Comparison of ENCODE assay signal across 10 mouse cellular contexts in genomic region chr5:31289626-31290230, GRCm38 (mm10). TPM values are rescaled to one million over a fixed set of nuclear protein-coding genes. Genes with fewer than 3 reads are reported as not detected.
DNase-seq lines count a peak whose midpoint lies in the region; ATAC-seq and TF ChIP-seq lines count a peak whose summit lies in the region.
"Had no signal": no experiment of that assay in that cellular context is flagged by ENCODE, and none has a peak within 500 bp of the region (broad histone marks: within the 10 kb centered on the region; RNA-seq: fewer than 3 reads in every experiment).

No protein-coding gene starts in this region.

- no peak for TF ChIP-seq EP300 in stomach, postnatal 0 days (optimal IDR thresholded peaks at IDR 0.05)

- H3K27ac ChIP-seq in forebrain, embryonic 10.5 days: 0 out of 2 replicates have a peak overlapping the region, but pooled peaks have one; percentile 86
- no peak overlapping the region for H3K27ac ChIP-seq in forebrain, embryonic 11.5 days (ENCODE audit: low read depth, low read length)
- H3K27ac ChIP-seq in testis, adult 2 months (ENCODE audit: control insufficient read depth, insufficient read depth, low read depth, low read length): no peak overlapping the region
- H3K27ac ChIP-seq in liver, embryonic 13.5 days: peak overlapping the region; percentile 43; the same call in 1 of the 2 replicates
- no peak overlapping the region for H3K27ac ChIP-seq in stomach, postnatal 0 days (replicated peaks)

- ATAC-seq in forebrain, embryonic 11.5 days (replicated peaks; ENCODE audit: low FRiP score): no peak
- no peak for ATAC-seq in liver, embryonic 13.5 days (ENCODE audit: low read depth)
- ATAC-seq in stomach, postnatal 0 days (ENCODE audit: low FRiP score, low TSS enrichment): no peak

- H3K27me3 ChIP-seq in forebrain, embryonic 10.5 days (ENCODE audit: poor library complexity, severe bottlenecking): no peaks in the 10 kb centered on the region
- H3K27me3 ChIP-seq in forebrain, embryonic 11.5 days (ENCODE audit: control insufficient read depth, insufficient read depth, low read length): no peaks in the 10 kb centered on the region
- H3K27me3 ChIP-seq in testis, adult 2 months (ENCODE audit: control insufficient read depth, insufficient read depth, low read length): no peaks in the 10 kb centered on the region
- H3K27me3 ChIP-seq in liver, embryonic 13.5 days: peaks cover 12% of the 10 kb centered on the region
- no peaks in the 10 kb centered on the region for H3K27me3 ChIP-seq in stomach, postnatal 0 days (ENCODE audit: control insufficient read depth, insufficient read depth, low read length)

- 86% methylated on average over 3 of the region's 3 CpGs for WGBS in forebrain, embryonic 10.5 days
- WGBS in forebrain, embryonic 11.5 days: 85% methylated on average over 3 of the region's 3 CpGs
- WGBS in liver, embryonic 13.5 days (ENCODE audit: insufficient replicate concordance): 36% methylated on average over 3 of the region's 3 CpGs
- WGBS in stomach, postnatal 0 days: 70% methylated on average over 3 of the region's 3 CpGs

- peaks cover 38% of the 10 kb centered on the region for H3K4me1 ChIP-seq in forebrain, embryonic 10.5 days
- H3K4me1 ChIP-seq in forebrain, embryonic 11.5 days (replicated peaks; ENCODE audit: control insufficient read depth, insufficient read depth, low read length): peaks cover 13% of the 10 kb centered on the region; the same call in 1 of the 2 replicates
- peaks cover 9% of the 10 kb centered on the region for H3K4me1 ChIP-seq in testis, adult 2 months (ENCODE audit: control insufficient read depth, insufficient read depth, low read length)
- H3K4me1 ChIP-seq in liver, embryonic 13.5 days (replicated peaks): peaks cover 30% of the 10 kb centered on the region
- no peaks in the 10 kb centered on the region for H3K4me1 ChIP-seq in stomach, postnatal 0 days (replicated peaks; ENCODE audit: control insufficient read depth, insufficient read depth)

- H3K4me3 ChIP-seq in forebrain, embryonic 10.5 days: peak overlapping the region; percentile 63
- no peak overlapping the region for H3K4me3 ChIP-seq in forebrain, embryonic 11.5 days (ENCODE audit: low read depth, low read length)
- peak overlapping the region; percentile 83 for H3K4me3 ChIP-seq in testis, adult 2 months (ENCODE audit: control insufficient read depth, low read depth, low read length)
- H3K4me3 ChIP-seq in liver, embryonic 13.5 days (replicated peaks): no peak overlapping the region
- H3K4me3 ChIP-seq in stomach, postnatal 0 days (ENCODE audit: low read depth, low read length): no peak overlapping the region

- no peak overlapping the region; the same call in 1 of the 2 replicates for H3K4me2 ChIP-seq in forebrain, embryonic 11.5 days (ENCODE audit: low read depth, low read length, severe bottlenecking)
- peak overlapping the region; percentile 86 for H3K4me2 ChIP-seq in liver, embryonic 13.5 days
- H3K4me2 ChIP-seq in stomach, postnatal 0 days (replicated peaks; ENCODE audit: low read depth): peak overlapping the region; percentile 69; the same call in 1 of the 2 replicates

- H3K9me3 ChIP-seq in forebrain, embryonic 10.5 days: no peaks in the 10 kb centered on the region
- no peaks in the 10 kb centered on the region for H3K9me3 ChIP-seq in forebrain, embryonic 11.5 days (ENCODE audit: control insufficient read depth, low read length)
- H3K9me3 ChIP-seq in liver, embryonic 13.5 days (replicated peaks): no peaks in the 10 kb centered on the region
- no peaks in the 10 kb centered on the region for H3K9me3 ChIP-seq in stomach, postnatal 0 days (ENCODE audit: control insufficient read depth, low read length)

- no peak for TF ChIP-seq POLR2A in testis, adult 2 months (IDR thresholded peaks at IDR 0.05; ENCODE audit: control insufficient read depth, low read depth, low read length)

- DNase-seq in forebrain, embryonic 10.5 days (ENCODE audit: extremely low spot score, low spot score): no peak
- DNase-seq in forebrain, embryonic 11.5 days (ENCODE audit: low spot score): no peak
- no peak for DNase-seq in testis, postnatal 14 days (ENCODE audit: low spot score)
- DNase-seq in liver, embryonic 13.5 days: no peak
- DNase-seq in stomach, postnatal 0 days (ENCODE audit: low spot score): no peak
- DNase-seq in layer of hippocampus, adult 18-20 months (ENCODE audit: low spot score in 2 of 2): no peak
- DNase-seq in natural killer cell, adult 2 months (ENCODE audit: low spot score in 2 of 2): no peak
- DNase-seq: gastrocnemius, postnatal 25 days had no signal

- no peak for TF ChIP-seq CTCF in testis, adult 2 months (IDR thresholded peaks at IDR 0.05; ENCODE audit: control insufficient read depth, insufficient read depth, insufficient replicate concordance, low read depth, low read length)
- TF ChIP-seq CTCF in stomach, postnatal 0 days (IDR thresholded peaks at IDR 0.05; ENCODE audit: low read depth): no peak

- peaks cover 47% of the 10 kb centered on the region for H3K36me3 ChIP-seq in forebrain, embryonic 10.5 days (replicated peaks)
- peaks cover 3% of the 10 kb centered on the region; the same call in 1 of the 2 replicates for H3K36me3 ChIP-seq in forebrain, embryonic 11.5 days (ENCODE audit: control insufficient read depth, insufficient read depth, low read length)
- peaks cover 2% of the 10 kb centered on the region for H3K36me3 ChIP-seq in testis, adult 2 months (ENCODE audit: control insufficient read depth, insufficient read depth, low read length)
- H3K36me3 ChIP-seq in liver, embryonic 13.5 days: peaks cover 7% of the 10 kb centered on the region; the same call in 1 of the 2 replicates
- peaks cover 12% of the 10 kb centered on the region for H3K36me3 ChIP-seq in stomach, postnatal 0 days (ENCODE audit: control insufficient read depth, insufficient read depth, low read length)

- no peak overlapping the region for H3K9ac ChIP-seq in forebrain, embryonic 11.5 days (ENCODE audit: low read length)
- H3K9ac ChIP-seq in liver, embryonic 13.5 days: peak overlapping the region; percentile 73; the same call in 1 of the 2 replicates
- H3K9ac ChIP-seq in stomach, postnatal 0 days (ENCODE audit: low read length): no peak overlapping the region

RNA-seq across cellular contexts. Expression of gene Ift172, which starts 1.2 kb away (rescaled TPM):
- polyA plus RNA-seq in forebrain, embryonic 10.5 days (2016; fragmentation: Nextera tagmentation; extraction: Ambion mirVana): 37.1 and 37.2 TPM in 2 replicates
- 42.6 and 50.4 TPM in 2 replicates for polyA plus RNA-seq in forebrain, embryonic 11.5 days (2014; fragmentation: Nextera tagmentation; extraction: Ambion mirVana)
- 439 and 454 TPM in 2 replicates for polyA plus RNA-seq in testis, adult 2 months (2012; rRNA removed)
- 4.4 and 6.7 TPM in 2 replicates for polyA plus RNA-seq in liver, embryonic 13.5 days (2015; fragmentation: Nextera tagmentation; extraction: Ambion mirVana)
- 20.0 and 20.3 TPM in 2 replicates for polyA plus RNA-seq in stomach, postnatal 0 days (2015; fragmentation: Nextera tagmentation; extraction: Ambion mirVana)
- total RNA-seq in layer of hippocampus, adult 18-20 months (2021): 10 to 100 TPM; 79.3 to 86.3 TPM

RNA-seq across cellular contexts. Expression of gene Fndc4, which starts 6.2 kb away (rescaled TPM):
- 46.6 and 48.7 TPM in 2 replicates for polyA plus RNA-seq in forebrain, embryonic 10.5 days (2016; fragmentation: Nextera tagmentation; extraction: Ambion mirVana)
- polyA plus RNA-seq in forebrain, embryonic 11.5 days (2014; fragmentation: Nextera tagmentation; extraction: Ambion mirVana): 58.4 and 62.8 TPM in 2 replicates
- polyA plus RNA-seq in testis, adult 2 months (2012; rRNA removed): 1.4 and 2.0 TPM in 2 replicates
- polyA plus RNA-seq in liver, embryonic 13.5 days (2015; fragmentation: Nextera tagmentation; extraction: Ambion mirVana): 5.8 and 6.7 TPM in 2 replicates
- 12.8 and 13.7 TPM in 2 replicates for polyA plus RNA-seq in stomach, postnatal 0 days (2015; fragmentation: Nextera tagmentation; extraction: Ambion mirVana)
- total RNA-seq in layer of hippocampus, adult 18-20 months (2021): 100 to 1,000 TPM; 159 to 188 TPM

RNA-seq across cellular contexts. Expression of gene Gckr, which starts 7.5 kb away (rescaled TPM):
- 0.30 and 0.37 TPM in 2 replicates for polyA plus RNA-seq in forebrain, embryonic 10.5 days (2016; fragmentation: Nextera tagmentation; extraction: Ambion mirVana)
- polyA plus RNA-seq in forebrain, embryonic 11.5 days (2014; fragmentation: Nextera tagmentation; extraction: Ambion mirVana): 0.13 TPM in 1 of 2 replicates, not detected in the other
- polyA plus RNA-seq in testis, adult 2 months (2012; rRNA removed): 0.53 and 0.55 TPM in 2 replicates
- polyA plus RNA-seq in liver, embryonic 13.5 days (2015; fragmentation: Nextera tagmentation; extraction: Ambion mirVana): 10.8 and 13.8 TPM in 2 replicates
- polyA plus RNA-seq in stomach, postnatal 0 days (2015; fragmentation: Nextera tagmentation; extraction: Ambion mirVana): 0.08 and 0.29 TPM in 2 replicates
- total RNA-seq in layer of hippocampus, adult 18-20 months (2021): not detected
- total RNA-seq: gastrocnemius, postnatal 25 days had no signal
- polyA plus RNA-seq: C2C12 had no signal

RNA-seq across cellular contexts. Expression of gene Krtcap3, which starts 38.2 kb away (rescaled TPM):
- 5.9 and 8.6 TPM in 2 replicates for polyA plus RNA-seq in forebrain, embryonic 10.5 days (2016; fragmentation: Nextera tagmentation; extraction: Ambion mirVana)
- 5.0 and 5.1 TPM in 2 replicates for polyA plus RNA-seq in forebrain, embryonic 11.5 days (2014; fragmentation: Nextera tagmentation; extraction: Ambion mirVana)
- polyA plus RNA-seq in testis, adult 2 months (2012; rRNA removed): 20.9 and 23.1 TPM in 2 replicates
- polyA plus RNA-seq in liver, embryonic 13.5 days (2015; fragmentation: Nextera tagmentation; extraction: Ambion mirVana): 3.4 and 4.4 TPM in 2 replicates
- 75.2 and 78.2 TPM in 2 replicates for polyA plus RNA-seq in stomach, postnatal 0 days (2015; fragmentation: Nextera tagmentation; extraction: Ambion mirVana)
- total RNA-seq in layer of hippocampus, adult 18-20 months (2021): 1 to 10 TPM; 2.2 to 4.0 TPM

RNA-seq across cellular contexts. Expression of gene Gm9970, which starts 48.7 kb away (rescaled TPM):
- 0.29 and 0.31 TPM in 2 replicates for polyA plus RNA-seq in forebrain, embryonic 10.5 days (2016; fragmentation: Nextera tagmentation; extraction: Ambion mirVana)
- 0.92 TPM in 1 of 2 replicates, not detected in the other for polyA plus RNA-seq in forebrain, embryonic 11.5 days (2014; fragmentation: Nextera tagmentation; extraction: Ambion mirVana)
- polyA plus RNA-seq in testis, adult 2 months (2012; rRNA removed): 86.1 and 103 TPM in 2 replicates
- polyA plus RNA-seq in liver, embryonic 13.5 days (2015; fragmentation: Nextera tagmentation; extraction: Ambion mirVana): not detected in 2 replicates
- polyA plus RNA-seq in stomach, postnatal 0 days (2015; fragmentation: Nextera tagmentation; extraction: Ambion mirVana): 0.38 and 1.0 TPM in 2 replicates
- not detected for total RNA-seq in layer of hippocampus, adult 18-20 months (2021)
- total RNA-seq: gastrocnemius, postnatal 25 days had no signal

Comparison
In these comparisons a context has a peak if more than half of its experiments do, and no peak if none do; other contexts are left out.
1. H3K27ac ChIP-seq: peak in forebrain, embryonic 10.5 days (single experiment) and liver, embryonic 13.5 days (single experiment); none in forebrain, embryonic 11.5 days (single experiment), testis, adult 2 months (single experiment) and stomach, postnatal 0 days (single experiment).
2. H3K4me3 ChIP-seq: peak in forebrain, embryonic 10.5 days (single experiment) and testis, adult 2 months (single experiment); none in forebrain, embryonic 11.5 days (single experiment), liver, embryonic 13.5 days (single experiment) and stomach, postnatal 0 days (single experiment).